Mouse (Mus musculus): ENCODE data around the gene Dcp1b. TPM values are rescaled to one million over a fixed set of nuclear protein-coding genes. Genes with fewer than 3 reads are reported as not detected.

The Dcp1b gene
- polyA plus RNA-seq, 1 experiment from 2014 or later: 12.6 TPM

DNA sequence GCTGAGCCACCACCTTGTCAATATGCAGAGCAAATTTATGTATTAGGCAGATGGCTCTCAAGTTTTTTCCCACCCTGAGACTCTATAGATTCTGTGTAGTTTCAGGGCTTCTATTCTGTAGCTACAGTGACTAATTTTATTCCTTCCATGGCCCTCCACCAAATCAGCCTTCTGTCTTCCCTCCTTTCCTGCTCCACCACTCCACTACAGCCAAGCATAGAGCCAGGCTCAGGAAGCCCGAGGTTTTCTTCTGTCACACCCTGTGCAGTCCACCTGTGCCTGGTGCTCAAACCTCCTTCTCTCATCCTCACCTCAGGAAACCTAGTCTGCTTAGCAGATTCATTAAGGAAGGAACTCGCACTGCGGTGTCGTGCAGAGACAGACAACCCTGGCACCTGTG lies 29.9 kb upstream of the Dcp1b start:
- H3K9ac ChIP-seq: no peak overlapping the region
- no peak overlapping the region for H3K4me2 ChIP-seq (replicated peaks)

DNA sequence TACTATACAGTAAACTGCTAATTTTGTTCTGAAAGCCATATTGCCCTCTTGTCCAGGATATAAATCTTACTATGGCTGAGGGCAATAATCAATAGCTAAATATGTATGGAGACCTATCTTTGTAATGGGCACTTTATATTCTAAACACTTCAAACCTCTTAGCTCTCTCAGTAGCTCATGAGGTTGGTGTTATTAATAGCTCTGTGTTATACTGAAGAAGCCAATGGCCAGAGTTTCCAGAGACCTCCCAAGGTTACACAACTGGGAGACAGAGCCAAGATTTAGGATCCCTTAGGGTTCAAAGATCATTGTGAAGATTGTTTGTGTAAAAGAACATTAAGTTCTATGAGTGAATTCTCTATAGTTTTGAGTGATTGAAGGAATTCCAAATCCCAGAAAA lies 9.4 kb upstream of the Dcp1b start:
- Histone ChIP-seq H3K4me2 (replicated peaks) (no peak overlapping the region), H3K4me3 (replicated peaks; ENCODE audit: low read length) (no peak overlapping the region), H3K9ac (no peak overlapping the region), H3K27me3 (ENCODE audit: control insufficient read depth, insufficient read depth, low read length) (no peaks in the 10 kb centered on the region), H3K9me3 (ENCODE audit: control insufficient read depth, low read length) (no peaks in the 10 kb centered on the region), H3K36me3 (replicated peaks; ENCODE audit: control insufficient read depth, insufficient read depth) (no peaks in the 10 kb centered on the region), H3K4me1 (replicated peaks; ENCODE audit: control insufficient read depth, insufficient read depth, low read length) (no peaks in the 10 kb centered on the region), H3K27ac (no peak overlapping the region)
- no peak for DNase-seq (ENCODE audit: low spot score)
- ATAC-seq (ENCODE audit: low FRiP score): no peak

More for the DNA sequence above, 29.9 kb upstream of the Dcp1b start:
- DNase-seq (ENCODE audit: low spot score): no peak
- 73% methylated on average over 4 of the region's 4 CpGs for WGBS
- H3K27me3 ChIP-seq (ENCODE audit: control insufficient read depth, insufficient read depth, low read length): no peaks in the 10 kb centered on the region
- no peak overlapping the region for H3K4me3 ChIP-seq (replicated peaks; ENCODE audit: low read length)
- H3K36me3 ChIP-seq (replicated peaks; ENCODE audit: control insufficient read depth, insufficient read depth): no peaks in the 10 kb centered on the region
- H3K27ac ChIP-seq: no peak overlapping the region
- H3K9me3 ChIP-seq (ENCODE audit: control insufficient read depth, low read length): no peaks in the 10 kb centered on the region
- ATAC-seq (ENCODE audit: low FRiP score): no peak
- no peaks in the 10 kb centered on the region for H3K4me1 ChIP-seq (replicated peaks; ENCODE audit: control insufficient read depth, insufficient read depth, low read length)

DNA sequence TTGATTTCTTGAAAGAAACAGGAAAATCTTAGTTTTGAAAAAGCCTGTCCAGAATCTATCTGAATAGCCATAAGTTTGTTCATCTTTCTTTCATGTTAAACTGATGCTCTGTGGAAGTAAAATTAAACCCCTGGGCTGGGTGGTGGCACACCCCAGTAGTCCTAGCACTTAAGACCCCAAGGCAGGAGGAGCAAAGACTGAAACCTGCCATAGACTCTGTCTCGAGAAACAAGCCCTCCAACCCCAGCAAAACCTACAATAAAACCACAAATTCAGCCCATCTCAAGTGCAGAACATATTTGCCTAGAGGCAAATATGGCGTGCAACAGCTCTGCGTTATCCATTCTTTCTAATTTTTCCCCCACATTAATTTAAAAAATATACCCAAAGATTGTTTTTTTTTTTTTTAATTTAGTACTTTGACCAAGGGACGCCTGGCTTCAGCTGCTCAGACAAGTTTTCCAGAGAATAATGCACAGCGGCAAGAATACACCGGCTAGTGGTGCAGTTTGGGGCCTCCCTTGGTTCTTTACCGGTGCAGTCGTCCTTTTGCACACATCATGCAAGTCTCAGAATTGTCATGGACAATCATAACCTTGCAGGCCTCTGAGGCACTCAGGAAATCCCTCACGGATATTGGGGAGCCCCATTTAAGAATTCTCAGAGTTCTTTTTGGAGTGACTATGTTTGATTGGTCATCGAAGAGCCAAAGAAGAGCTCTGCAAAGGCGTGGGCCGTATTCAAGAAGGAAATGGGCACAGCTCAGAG lies 562 bp upstream of the Dcp1b start:
- ATAC-seq (ENCODE audit: low FRiP score) (no peak), DNase-seq (ENCODE audit: low spot score) (no peak)
- Histone ChIP-seq H3K9me3 (ENCODE audit: control insufficient read depth, low read length) (no peaks in the 10 kb centered on the region), H3K9ac (peak overlapping the region; percentile 43; the same call in 1 of the 2 replicates), H3K4me1 (replicated peaks; ENCODE audit: control insufficient read depth, insufficient read depth, low read length) (peaks cover 17% of the 10 kb centered on the region), H3K36me3 (replicated peaks; ENCODE audit: control insufficient read depth, insufficient read depth) (0 out of 2 replicates have a peak, but pooled peaks cover 2% of the 10 kb centered on the region), H3K27ac (peak overlapping the region; percentile 94; the same call in 1 of the 2 replicates), H3K27me3 (ENCODE audit: control insufficient read depth, insufficient read depth, low read length) (no peaks in the 10 kb centered on the region), H3K4me3 (replicated peaks; ENCODE audit: low read length) (peak overlapping the region; percentile 84), H3K4me2 (replicated peaks) (peak overlapping the region; percentile 46)
- WGBS: 52% methylated on average over 12 of the region's 12 CpGs

DNA sequence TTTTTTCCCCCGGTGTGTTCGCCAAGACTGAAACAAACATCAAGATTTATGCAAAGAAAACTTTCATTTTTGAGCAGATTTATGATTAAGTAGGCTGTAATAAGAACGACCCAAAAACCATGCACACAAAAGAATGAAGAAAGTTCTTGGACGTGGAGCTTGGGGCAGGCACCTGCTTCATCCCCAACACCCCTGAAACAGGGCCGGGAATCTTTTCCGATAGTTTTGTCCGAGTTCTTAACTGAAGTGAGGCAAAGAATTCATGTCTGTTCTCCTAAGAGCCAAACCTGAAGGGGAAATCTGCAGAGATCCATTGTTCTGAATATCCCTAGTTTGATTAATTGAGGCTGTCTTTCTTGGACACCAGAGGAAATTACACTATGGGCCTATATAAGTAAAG lies 1.1 kb downstream of the Dcp1b start:
- H3K9me3 ChIP-seq (ENCODE audit: control insufficient read depth, low read length): no peaks in the 10 kb centered on the region
- peaks cover 11% of the 10 kb centered on the region for H3K36me3 ChIP-seq (replicated peaks; ENCODE audit: control insufficient read depth, insufficient read depth)
- no peak for DNase-seq (ENCODE audit: low spot score)
- H3K27me3 ChIP-seq (ENCODE audit: control insufficient read depth, insufficient read depth, low read length): no peaks in the 10 kb centered on the region
- peak overlapping the region; percentile 84 for H3K4me3 ChIP-seq (replicated peaks; ENCODE audit: low read length)
- H3K9ac ChIP-seq: peak overlapping the region; percentile 89
- H3K4me2 ChIP-seq (replicated peaks): peak overlapping the region; percentile 73
- WGBS: 71% methylated on average over 7 of the region's 7 CpGs
- no peak for ATAC-seq (ENCODE audit: low FRiP score)
- H3K27ac ChIP-seq: no peak overlapping the region
- peaks cover 17% of the 10 kb centered on the region for H3K4me1 ChIP-seq (replicated peaks; ENCODE audit: control insufficient read depth, insufficient read depth, low read length)

DNA sequence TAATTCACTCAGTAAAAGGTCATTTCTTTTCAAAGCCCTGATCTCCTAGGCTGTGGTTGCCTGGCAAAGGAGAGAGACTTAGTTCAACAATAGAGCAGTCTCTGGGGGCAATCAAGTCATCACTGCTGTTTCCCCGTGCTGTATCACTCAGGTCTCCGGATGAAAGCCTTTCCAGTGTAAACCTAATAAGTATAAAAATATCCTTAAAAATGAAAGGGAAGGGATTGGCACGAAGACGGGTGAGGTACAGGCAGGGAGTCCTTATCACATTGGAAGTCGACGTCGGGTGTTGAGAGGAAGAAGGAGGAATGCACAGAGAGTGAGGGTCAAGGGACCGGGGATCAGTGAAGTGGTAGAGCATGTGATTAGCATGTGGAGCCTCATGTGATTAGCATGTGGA lies 2.0 kb downstream of the Dcp1b start:
- H3K4me2 ChIP-seq (replicated peaks): peak overlapping the region; percentile 73; the same call in 1 of the 2 replicates
- DNase-seq (ENCODE audit: low spot score) (no peak), ATAC-seq (ENCODE audit: low FRiP score) (no peak)
- 55% methylated on average over 8 of the region's 8 CpGs for WGBS
- H3K27ac ChIP-seq: no peak overlapping the region
- H3K9me3 ChIP-seq (ENCODE audit: control insufficient read depth, low read length): no peaks in the 10 kb centered on the region
- H3K36me3 ChIP-seq (replicated peaks; ENCODE audit: control insufficient read depth, insufficient read depth): peaks cover 11% of the 10 kb centered on the region
- H3K4me1 ChIP-seq (replicated peaks; ENCODE audit: control insufficient read depth, insufficient read depth, low read length): peaks cover 17% of the 10 kb centered on the region
- H3K9ac ChIP-seq: no peak overlapping the region
- H3K27me3 ChIP-seq (ENCODE audit: control insufficient read depth, insufficient read depth, low read length): no peaks in the 10 kb centered on the region
- H3K4me3 ChIP-seq (replicated peaks; ENCODE audit: low read length): no peak overlapping the region

DNA sequence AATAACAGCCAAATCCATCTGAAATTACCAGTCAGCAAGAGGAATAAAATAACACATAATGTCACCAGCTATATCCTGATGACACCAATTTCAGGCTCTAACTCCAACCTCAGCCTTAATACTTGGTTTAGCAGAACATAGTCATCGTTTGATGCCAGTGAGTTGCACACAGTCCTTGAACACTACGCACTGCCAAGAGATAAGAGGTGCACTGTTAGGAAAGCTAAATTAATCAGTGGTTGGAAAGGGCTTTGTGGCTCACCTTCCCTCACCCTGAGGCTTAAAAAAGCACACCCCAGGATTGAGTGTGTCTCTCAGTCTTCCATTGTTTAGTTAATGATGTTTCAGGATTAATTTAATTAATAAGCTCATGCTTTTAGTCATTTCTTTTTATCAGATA lies 5.1 kb downstream of the Dcp1b start:
- Histone ChIP-seq H3K4me3 (replicated peaks; ENCODE audit: low read length) (no peak overlapping the region), H3K9me3 (ENCODE audit: control insufficient read depth, low read length) (no peaks in the 10 kb centered on the region), H3K4me2 (replicated peaks) (no peak overlapping the region), H3K4me1 (replicated peaks; ENCODE audit: control insufficient read depth, insufficient read depth, low read length) (peaks cover 17% of the 10 kb centered on the region), H3K36me3 (replicated peaks; ENCODE audit: control insufficient read depth, insufficient read depth) (peaks cover 24% of the 10 kb centered on the region), H3K9ac (no peak overlapping the region), H3K27ac (no peak overlapping the region), H3K27me3 (ENCODE audit: control insufficient read depth, insufficient read depth, low read length) (no peaks in the 10 kb centered on the region)
- DNase-seq (ENCODE audit: low spot score) (no peak), ATAC-seq (ENCODE audit: low FRiP score) (no peak)
- WGBS: 95% methylated on average over 2 of the region's 2 CpGs

DNA sequence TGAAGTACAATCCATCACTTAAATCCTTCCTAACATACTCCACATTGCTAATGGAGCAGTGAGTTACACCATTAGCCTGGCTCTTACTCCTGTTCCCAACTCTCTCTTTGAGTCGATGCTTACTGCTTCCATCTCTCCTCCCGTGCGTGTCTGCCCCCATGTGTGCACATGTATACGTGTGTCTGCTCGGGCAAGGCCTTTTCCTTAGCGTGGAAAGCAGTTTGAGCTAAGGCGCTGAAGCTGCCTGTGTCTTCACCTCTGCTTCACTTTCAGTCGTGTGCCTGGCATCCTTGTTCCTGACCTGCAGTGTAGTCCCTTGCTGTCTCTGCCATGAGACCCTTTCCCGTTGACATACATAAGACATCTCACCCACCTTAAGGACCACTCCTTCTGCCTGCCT lies 7.2 kb downstream of the Dcp1b start:
- 91% methylated on average over 9 of the region's 9 CpGs for WGBS
- no peak for ATAC-seq (ENCODE audit: low FRiP score)
- no peaks in the 10 kb centered on the region for H3K27me3 ChIP-seq (ENCODE audit: control insufficient read depth, insufficient read depth, low read length)

DNA sequence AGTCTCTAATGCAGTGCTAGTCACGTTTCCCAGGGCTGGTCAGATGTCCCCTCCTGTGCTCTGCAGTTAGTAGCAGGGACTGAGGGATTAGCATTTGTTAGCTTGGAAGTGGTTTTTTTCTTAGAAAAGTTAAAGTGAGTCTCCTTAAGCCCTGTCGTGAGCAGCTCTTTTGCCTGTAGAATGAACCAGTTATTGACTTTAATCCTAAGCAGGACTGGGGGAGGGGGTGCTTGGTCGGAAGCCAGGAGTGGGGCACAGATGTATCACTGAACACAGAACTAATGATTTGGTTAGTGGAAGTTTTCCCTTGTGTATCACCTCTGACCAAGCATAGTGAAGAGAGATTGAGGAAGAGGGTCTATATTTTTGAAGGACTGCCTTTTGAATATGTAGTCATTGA lies 8.7 kb downstream of the Dcp1b start:
- ATAC-seq (ENCODE audit: low FRiP score) (no peak), DNase-seq (ENCODE audit: low spot score) (no peak)
- WGBS: 63% methylated on average over 3 of the region's 3 CpGs
- Histone ChIP-seq H3K4me1 (replicated peaks; ENCODE audit: control insufficient read depth, insufficient read depth, low read length) (no peaks in the 10 kb centered on the region), H3K4me3 (replicated peaks; ENCODE audit: low read length) (no peak overlapping the region), H3K4me2 (replicated peaks) (no peak overlapping the region), H3K27ac (no peak overlapping the region), H3K9ac (no peak overlapping the region), H3K36me3 (replicated peaks; ENCODE audit: control insufficient read depth, insufficient read depth) (peaks cover 38% of the 10 kb centered on the region), H3K9me3 (ENCODE audit: control insufficient read depth, low read length) (no peaks in the 10 kb centered on the region), H3K27me3 (ENCODE audit: control insufficient read depth, insufficient read depth, low read length) (no peaks in the 10 kb centered on the region)

More for the DNA sequence above, 7.2 kb downstream of the Dcp1b start:
- Histone ChIP-seq H3K27ac (no peak overlapping the region), H3K9ac (no peak overlapping the region), H3K4me2 (replicated peaks) (no peak overlapping the region), H3K4me1 (replicated peaks; ENCODE audit: control insufficient read depth, insufficient read depth, low read length) (peaks cover under 1% of the 10 kb centered on the region; the same call in 1 of the 2 replicates), H3K9me3 (ENCODE audit: control insufficient read depth, low read length) (no peaks in the 10 kb centered on the region), H3K4me3 (replicated peaks; ENCODE audit: low read length) (no peak overlapping the region), H3K36me3 (replicated peaks; ENCODE audit: control insufficient read depth, insufficient read depth) (peaks cover 35% of the 10 kb centered on the region)
- DNase-seq (ENCODE audit: low spot score): no peak

DNA sequence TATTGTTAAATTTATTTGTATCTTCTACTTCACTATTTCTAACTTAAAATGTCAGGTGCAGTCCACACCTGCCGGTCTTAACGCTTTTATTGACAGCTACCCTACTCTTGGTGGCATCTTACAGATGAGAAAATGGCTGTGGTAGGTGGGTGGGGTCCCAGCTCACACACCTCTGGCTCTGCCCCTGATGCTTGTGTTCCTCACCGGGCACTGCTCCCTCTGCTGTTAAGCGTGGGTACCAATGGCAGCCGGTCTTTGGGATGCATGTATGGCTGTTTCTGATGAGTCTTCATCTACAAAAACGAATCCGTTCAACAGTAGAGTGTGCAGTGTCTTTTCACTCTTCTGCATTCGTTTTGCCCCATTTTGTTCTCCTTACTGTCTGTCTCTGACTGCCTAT lies 11.6 kb downstream of the Dcp1b start:
- Histone ChIP-seq H3K27me3 (ENCODE audit: control insufficient read depth, insufficient read depth, low read length) (no peaks in the 10 kb centered on the region), H3K27ac (no peak overlapping the region), H3K9ac (no peak overlapping the region), H3K36me3 (replicated peaks; ENCODE audit: control insufficient read depth, insufficient read depth) (peaks cover 51% of the 10 kb centered on the region), H3K9me3 (ENCODE audit: control insufficient read depth, low read length) (no peaks in the 10 kb centered on the region), H3K4me3 (replicated peaks; ENCODE audit: low read length) (no peak overlapping the region), H3K4me1 (replicated peaks; ENCODE audit: control insufficient read depth, insufficient read depth, low read length) (no peaks in the 10 kb centered on the region), H3K4me2 (replicated peaks) (no peak overlapping the region)
- DNase-seq (ENCODE audit: low spot score): peak; percentile 43
- 60% methylated on average over 8 of the region's 8 CpGs for WGBS
- ATAC-seq (ENCODE audit: low FRiP score): no peak
